Mouse (Mus musculus) left cerebral cortex, postnatal 36 days (tissue): Measurements from ENCODE around the gene Mpp6. TPM values are rescaled to one million over a fixed set of nuclear protein-coding genes. Genes with fewer than 3 reads are reported as not detected.

Source experiments
- DNase-seq, 2 experiments: peaks; one replicate each; pipeline ENCODE4 v3.0.0; 2021 to 2022; ENCODE audit warnings: low spot score in 2 of 2, mixed read lengths in 1 of 2
- intact Hi-C: fragments of 180-260 bp; cut with DNase I; formaldehyde crosslinking; loops from one replicate; pipeline ENCODE4 v1.15.1; 2025
- total RNA-seq, 2 experiments: library from RNA; stranded (reverse); gene quantifications; 2 replicates each; pipeline ENCODE4 v1.2.3; 2021

The Mpp6 gene
- total RNA-seq, 2 experiments from 2014 or later: 79.2 to 88.2 TPM

DNA sequence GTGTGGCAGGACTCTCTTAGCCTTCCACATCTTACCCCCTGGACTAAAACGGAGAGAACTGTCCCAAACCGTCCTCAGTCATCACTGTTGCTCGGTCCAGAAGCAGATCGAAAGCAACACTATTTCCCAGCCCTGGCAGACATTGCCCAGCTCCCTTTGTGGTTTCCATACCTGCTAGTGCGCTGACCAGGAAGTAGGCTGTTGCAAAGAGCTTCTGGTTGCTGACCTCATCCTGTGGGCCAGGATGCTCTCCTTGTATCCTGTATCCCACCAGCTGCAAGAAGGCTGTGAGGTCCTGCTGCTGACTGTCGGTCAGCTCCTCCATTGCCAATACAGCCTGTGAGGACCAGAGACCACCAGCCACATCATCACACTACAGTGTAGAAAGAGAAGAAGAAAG is 109.0 kb downstream of the Mpp6 start:
- intact Hi-C loops: no loop called here
- DNase-seq: no peak

- intact Hi-C loops: no loop called here
- no peak for DNase-seq
Measured at GRCm38 (mm10) chr6:50220863-50221262, 110.8 kb downstream of the Mpp6 start.

GRCm38 (mm10) chr6:50222351-50222750 is 112.3 kb downstream of the Mpp6 start:
- DNase-seq: no peak
- intact Hi-C loops: no loop called here

GRCm38 (mm10) chr6:50222986-50223385 is 112.9 kb downstream of the Mpp6 start:
- intact Hi-C loops: no loop called here
- DNase-seq: no peak

DNA sequence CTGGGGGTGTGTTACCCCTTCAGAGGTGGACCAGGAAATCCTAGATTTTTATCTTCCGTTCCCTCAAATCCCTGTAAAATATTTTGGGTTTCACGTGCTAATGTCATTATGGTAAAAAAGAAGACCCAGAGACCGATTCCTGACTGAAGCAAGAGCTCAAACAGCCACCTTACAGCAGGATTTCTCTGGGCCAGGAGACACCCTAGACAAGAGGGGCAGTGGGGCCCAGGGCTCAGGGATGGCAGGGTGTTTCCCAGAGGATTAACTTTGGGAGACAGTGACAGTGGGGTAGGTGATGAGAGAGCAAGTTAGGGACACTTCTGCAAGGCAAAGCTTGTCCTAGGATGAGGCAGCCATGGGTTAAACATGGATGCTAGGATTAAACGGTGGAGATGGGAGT is 113.6 kb downstream of the Mpp6 start:
- intact Hi-C loops: no loop called here

GRCm38 (mm10) chr6:50225232-50225631 is 115.2 kb downstream of the Mpp6 start:
- DNase-seq: no peak
- intact Hi-C loops: no loop called here

More for the DNA sequence above, 113.6 kb downstream of the Mpp6 start:
- DNase-seq: no peak

DNA sequence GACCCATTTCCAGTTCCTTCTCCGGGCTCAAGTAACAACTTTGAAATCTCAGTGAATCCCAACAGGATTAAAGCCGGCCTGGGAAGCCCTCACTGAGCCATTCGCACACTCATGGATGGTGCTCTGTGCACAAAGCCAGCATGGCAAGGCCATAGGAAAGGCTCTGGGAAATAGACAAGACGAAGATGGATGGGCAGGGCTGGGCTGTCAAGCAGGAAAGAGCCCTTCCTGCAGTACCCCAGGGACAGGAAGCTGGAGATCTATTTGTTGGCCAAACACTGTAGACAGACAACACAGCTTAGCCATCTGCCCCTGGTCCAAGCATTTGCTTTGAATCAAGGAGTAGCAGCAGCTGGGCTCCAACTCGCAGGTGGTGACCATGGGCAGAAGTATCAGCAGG is 118.1 kb downstream of the Mpp6 start:
- DNase-seq: no peak
- intact Hi-C loops: no loop called here

DNA sequence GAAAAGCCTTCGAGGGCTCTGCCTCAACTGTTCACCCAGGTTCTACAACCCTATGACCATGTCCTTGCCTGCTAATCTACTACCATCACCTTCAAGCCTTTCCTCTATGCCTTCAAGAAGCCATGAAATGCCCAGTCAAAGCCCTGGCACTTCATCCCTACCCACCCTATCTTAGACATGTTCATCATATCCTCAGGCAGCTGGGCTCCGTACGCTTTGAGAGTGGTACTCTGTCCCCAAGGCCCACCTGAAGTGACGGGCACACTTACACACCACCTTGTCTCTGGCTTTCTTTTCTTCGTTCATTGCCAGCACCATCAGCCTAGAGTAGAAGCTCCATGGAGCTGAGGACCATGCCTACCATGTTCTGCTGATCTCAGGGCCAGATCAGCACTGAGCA is 121.2 kb downstream of the Mpp6 start:
- intact Hi-C loops: no loop called here
- no peak for DNase-seq

- intact Hi-C loops: no loop called here
- no peak for DNase-seq
Measured at GRCm38 (mm10) chr6:50232984-50233383, 122.9 kb downstream of the Mpp6 start.

- intact Hi-C loops: no loop called here
- DNase-seq: no peak
Measured at GRCm38 (mm10) chr6:50237963-50238362, 127.9 kb downstream of the Mpp6 start.

- intact Hi-C loops: no loop called here
Measured at GRCm38 (mm10) chr6:50239902-50240301, 129.9 kb downstream of the Mpp6 start.

GRCm38 (mm10) chr6:50240437-50240836 is 130.4 kb downstream of the Mpp6 start:
- intact Hi-C loops: no loop called here
- no peak for DNase-seq

More at GRCm38 (mm10) chr6:50239902-50240301, 129.9 kb downstream of the Mpp6 start:
- no peak for DNase-seq

DNA sequence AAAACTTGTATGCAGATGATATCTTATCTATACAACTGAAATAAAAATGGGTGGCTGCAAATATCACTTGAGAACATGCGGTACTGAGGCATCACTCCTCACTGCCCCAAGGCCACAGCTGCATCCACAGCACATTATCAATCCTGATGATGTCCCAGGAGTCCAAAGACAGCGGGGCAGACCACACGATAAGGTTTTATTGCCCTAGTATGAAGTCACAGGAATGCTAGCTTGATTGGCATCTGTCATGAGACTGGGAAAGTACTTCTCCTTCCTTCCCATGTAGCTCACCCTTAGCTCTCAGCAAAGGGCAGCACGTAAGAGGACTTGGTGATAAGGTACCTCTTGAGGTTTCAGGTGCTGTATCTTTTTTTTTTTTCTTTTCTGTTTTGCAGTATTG is 134.1 kb downstream of the Mpp6 start:
- DNase-seq: no peak
- intact Hi-C loops: no loop called here

DNA sequence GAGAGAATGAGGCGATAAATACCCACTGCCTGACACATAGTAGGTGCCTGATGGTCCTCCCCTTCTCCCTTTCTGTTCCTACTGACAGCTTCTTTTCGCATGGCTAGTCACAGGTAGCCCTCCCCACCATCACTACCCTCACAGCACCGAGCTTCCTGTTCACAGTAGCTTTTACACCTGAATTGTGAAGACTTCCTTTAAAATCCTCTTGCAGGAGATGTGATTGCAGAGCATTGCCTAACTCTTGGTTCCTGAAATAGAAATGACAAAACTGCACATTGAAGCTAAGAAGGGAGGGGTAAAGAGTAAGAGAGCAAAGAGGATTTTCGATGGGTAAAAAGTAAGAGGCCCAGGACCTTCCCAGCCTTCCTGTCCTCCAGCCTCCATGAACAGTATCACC is 134.9 kb downstream of the Mpp6 start:
- intact Hi-C loops: no loop called here
- no peak for DNase-seq

- intact Hi-C loops: no loop called here
- DNase-seq: no peak
Measured at GRCm38 (mm10) chr6:50247356-50247755, 137.3 kb downstream of the Mpp6 start.

DNA sequence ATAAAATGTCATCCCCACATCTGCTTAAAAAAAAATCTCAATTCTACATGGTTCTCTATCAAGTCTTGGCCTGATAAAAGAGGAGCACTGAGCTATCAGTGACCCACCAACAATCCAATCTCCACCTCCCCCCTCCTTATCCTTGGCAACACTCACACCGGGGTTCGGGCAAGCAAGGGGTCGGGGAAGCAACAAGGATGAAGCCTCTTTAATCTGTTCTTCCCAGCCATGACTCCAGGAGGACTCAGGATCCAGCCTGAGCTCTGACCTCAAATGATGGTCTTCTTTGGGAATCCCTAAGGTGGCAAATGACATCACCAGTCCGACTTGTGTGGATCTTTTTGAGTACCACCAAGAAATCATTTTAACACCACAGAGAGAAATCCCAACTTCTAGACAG is 137.8 kb downstream of the Mpp6 start:
- no peak for DNase-seq
- intact Hi-C loops: no loop called here

Other genes with a start within 250 kb of the Mpp6 start
- 10 to 100 TPM; 11.8 to 13.0 TPM for gene Gsdme, start 153.6 kb downstream of the Mpp6 start, total RNA-seq